Mouse (Mus musculus): Measurements from ENCODE around the gene Gm49721.
A peak's percentile ranks its signal among the peaks of the same experiment; 100 is the strongest.
"Not testable (repeated sequence)": the region's sequence is repeated elsewhere in the genome, so short reads cannot be mapped to it uniquely, and the experiment has no call there.

The Gm49721 gene

DNA sequence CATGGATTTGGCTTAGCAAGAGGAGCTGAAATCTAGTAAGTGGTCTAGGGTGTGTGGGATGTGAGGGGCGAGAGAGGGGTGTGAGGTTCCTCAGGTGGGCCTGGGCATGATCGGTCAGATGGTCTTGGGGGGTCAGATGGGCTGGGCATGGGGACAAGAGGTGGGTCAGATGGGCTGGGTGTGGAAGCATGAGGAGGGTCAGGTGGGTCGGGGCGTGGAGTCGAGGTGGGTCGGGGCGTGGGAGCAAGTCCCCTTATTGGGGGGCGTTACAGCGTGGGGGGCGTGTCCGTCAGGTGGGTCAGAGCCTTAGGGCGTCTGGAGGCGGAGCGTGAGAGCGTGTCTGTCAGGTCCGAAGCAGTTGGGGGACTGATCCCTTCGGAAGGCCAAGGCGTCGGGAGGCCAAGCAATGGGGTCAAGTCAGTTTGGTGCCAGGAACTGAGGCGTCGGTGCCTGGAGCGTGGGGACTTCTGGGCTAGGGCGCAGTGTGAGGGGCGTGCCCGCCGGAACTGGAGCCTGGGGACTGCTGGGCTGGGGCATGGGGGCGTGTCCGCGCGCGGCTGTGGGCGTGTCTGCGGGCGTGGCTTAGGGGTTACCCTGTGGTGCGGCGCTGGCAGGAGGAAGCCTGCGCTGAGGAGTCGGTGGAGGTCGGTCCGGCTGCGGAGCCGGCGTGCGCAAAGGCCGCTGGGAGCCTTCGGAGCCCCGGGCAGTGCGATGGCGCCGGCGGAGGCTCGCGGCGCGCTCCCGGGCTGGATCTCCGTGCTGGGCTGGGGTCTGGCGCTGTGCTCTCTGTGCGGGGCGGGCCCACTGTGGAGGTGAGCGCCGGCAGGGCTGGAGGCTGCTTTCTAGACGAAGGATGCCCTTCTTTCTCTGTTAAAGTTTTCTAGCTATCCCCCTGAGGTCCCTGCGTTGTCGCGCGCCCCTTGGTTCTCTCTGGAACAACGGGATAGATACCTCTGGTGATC, at the start of gene Gm49721:
Gm49721 (plus strand) TSS at position 618 of the 962 bp plus-strand sequence.
- peak; percentile 26 to 38 for DNase-seq (ENCODE audit: low spot score in 2 of 2)

DNA sequence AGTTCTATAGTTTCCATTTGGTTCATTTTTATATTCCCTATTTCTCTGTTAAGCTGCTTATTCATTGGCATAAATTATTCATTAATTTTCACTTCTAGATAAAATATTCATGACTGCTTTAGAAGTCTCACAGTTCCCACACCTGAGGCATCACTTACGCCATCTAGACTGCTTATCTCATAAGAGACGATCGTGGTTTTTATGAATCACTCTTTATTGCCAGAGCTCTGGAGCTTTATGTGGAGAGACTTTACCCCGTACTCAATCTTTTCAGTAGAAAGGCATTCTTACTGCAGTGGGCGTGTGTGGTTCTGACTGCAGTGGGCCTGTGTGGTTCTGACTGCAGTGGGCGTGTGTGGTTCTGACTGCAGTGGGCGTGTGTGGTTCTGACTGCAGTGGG, 47.1 kb upstream of the Gm49721 start:
- DNase-seq (ENCODE audit: low spot score in 2 of 2): not testable (repeated sequence)

DNA sequence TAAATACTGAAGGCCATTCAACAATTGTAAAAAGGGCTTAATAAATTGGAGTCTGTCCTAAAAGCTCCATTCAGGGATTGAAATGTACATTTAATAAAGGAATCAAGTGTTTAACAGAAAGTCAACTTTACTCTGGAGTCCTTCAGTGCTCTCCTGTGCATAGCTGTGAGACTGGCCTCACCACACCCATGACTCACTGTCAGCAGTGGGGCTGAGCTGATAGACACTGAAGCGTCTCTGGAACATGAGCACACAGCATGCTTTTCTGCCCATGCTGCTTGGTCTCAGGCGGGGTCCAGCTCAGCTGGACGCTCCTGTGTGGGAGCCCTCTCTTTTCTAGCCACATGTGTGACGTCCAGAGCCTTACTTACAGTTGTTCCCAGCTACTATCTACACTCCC, 36.1 kb upstream of the Gm49721 start:
- not testable (repeated sequence) for DNase-seq (ENCODE audit: low spot score in 2 of 2)

DNA sequence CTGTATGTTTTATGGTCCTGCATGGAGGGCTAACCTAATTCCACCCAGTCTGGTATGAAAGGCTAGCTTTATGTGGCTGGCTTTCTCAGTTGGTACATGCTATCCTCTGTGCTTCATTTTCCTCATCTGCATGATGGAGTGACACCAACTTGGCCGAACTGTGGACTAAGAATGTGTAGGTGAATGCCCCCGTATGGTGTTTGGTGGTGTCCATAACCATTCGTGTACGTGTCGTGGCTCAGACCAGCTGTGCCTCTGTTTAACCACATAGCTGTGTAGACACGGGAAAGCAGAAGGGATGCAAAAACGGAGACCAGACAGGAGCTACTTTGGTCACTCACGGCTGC, 31.1 kb upstream of the Gm49721 start:
- not testable (repeated sequence) for DNase-seq (ENCODE audit: low spot score in 2 of 2)

DNA sequence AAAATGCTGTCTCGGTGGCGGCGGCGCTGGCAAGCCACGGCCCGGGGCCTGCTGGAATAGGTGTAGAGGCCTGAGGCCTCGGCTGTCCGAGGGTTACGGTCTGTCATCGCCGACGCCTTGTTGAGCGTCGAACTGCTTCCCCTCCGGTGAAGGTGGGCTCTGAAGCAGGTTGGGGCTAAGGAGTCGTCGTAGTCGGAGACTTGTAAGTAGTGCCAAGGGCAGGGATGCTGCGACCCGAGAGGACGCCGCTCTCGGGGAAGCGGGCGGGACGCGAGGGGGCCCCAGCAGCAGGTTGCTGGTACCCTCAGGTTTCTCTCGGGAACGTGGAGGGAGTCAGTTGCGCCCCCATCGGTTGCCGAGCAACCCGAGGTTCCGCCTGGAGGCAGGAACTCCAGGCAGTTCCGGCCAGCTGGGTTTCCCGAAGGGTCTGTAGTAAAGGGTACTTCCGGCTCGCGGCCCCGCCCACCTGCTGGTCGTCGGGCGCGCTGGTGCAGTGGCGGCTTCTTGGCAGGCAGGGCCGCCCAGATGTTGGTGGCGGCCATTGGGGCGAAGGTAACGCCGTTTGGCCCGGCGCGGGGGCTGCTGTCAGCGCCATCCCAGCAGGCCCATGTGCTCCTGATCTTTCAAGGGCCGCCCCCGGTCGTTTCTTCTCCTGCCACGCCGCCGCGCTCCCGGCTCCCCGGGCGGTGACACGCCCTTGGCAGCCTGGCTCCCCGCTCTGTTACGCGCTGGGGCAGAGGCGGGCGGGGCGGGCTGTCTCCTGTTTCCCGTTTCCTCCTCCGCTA, 30.5 kb upstream of the Gm49721 start, which contains the start of gene Rsph3b:
Rsph3b (minus strand) TSS at position 699 of the 785 bp plus-strand sequence.
- peak; percentile 81 to 83 for DNase-seq (ENCODE audit: low spot score in 2 of 2)

DNA sequence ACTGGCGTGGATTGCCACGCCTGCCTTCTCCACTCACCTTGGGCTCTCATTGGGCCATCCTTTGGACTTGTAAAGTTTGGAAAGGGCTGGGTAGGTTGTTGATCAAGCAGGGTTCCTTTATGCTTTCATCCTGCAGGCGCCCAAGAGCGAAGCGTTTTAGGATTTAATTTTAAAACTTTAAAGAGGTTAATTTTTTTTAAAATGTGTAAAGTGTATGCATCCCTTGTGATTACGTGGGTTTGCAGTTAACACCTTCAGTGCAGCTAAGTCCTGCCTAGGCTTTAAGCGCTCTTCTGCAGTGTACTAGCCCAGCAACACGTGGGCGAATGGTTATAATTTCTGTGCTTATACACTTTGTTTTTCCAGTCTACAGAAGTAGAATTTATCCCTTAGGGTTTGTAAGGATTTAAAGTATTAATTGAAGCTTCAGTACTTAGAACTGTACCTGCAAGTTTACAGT, 29.9 kb upstream of the Gm49721 start:
- DNase-seq (ENCODE audit: low spot score in 2 of 2): not testable (repeated sequence)

DNA sequence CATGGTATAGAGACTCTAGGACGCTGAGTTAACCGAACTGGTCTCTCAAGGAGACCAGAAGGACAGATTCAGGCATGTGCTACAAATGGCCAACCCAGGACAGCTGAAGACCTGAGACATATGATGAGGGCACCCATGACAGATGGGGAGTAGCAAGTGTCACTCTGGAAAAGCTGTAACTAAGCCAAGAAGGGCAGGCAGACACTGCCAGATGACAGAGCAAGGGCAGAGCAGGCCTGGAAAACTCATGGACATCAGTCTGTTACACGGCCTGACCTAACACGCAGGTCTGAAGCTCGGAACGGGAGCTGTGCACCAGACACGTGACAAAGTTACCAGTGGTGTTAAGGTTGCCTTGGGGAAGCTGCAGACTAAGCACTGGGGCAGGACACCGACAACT, 19.8 kb upstream of the Gm49721 start:
- DNase-seq (ENCODE audit: low spot score in 2 of 2): not testable (repeated sequence)

DNA sequence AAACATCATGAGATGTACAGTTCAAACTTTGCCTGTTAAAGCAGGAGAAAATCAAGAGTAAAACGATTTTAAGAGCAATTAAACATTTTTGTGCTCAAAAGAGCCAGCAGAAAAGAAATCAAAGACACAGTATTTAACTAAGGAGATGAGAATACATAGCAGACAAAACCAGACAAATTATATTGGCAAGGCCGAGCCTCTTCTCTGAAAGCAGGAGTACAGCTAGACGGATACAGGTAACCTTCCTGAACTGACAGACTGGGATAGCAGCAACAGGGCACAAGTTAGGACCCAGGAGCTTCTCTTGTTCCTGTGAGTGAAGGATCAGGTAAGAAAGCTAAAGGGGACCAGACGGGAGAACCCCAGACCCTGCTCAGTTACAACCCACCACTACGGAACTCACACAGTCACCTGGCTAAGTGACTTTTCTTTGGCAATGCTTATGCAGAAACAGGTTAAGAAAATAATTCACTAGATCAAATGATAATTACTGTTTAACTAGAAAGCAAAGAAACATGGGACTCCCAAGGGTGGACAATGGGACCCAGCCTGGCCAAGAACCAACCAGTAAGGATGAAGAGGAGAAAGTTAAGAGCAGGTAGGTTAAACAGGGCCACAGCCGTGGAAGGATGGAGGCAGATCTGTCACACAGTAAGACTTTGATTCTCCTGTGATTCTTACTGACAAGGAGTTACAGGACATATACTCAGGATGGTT, 19.0 kb upstream of the Gm49721 start:
- not testable (repeated sequence) for DNase-seq (ENCODE audit: low spot score in 2 of 2)

DNA sequence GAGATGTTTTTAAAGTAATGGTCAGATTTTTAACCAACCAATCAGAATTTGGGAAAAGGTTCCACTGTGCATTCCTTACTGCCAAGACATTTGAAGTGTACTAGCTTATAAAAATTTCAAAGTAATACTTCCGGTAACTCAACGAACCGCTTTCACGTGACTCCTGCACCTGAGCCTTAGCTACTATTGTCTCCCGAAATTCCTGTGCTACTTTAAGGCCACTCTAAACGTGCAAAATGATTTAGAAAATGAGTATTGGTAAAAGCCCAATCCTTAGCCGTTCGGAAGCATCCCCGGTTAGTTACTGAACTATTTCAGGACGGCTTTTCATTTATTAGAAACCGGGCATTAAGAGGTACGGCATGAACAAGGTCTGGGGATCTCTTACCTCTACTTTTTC, 18.4 kb upstream of the Gm49721 start:
- not testable (repeated sequence) for DNase-seq (ENCODE audit: low spot score in 2 of 2)

DNA sequence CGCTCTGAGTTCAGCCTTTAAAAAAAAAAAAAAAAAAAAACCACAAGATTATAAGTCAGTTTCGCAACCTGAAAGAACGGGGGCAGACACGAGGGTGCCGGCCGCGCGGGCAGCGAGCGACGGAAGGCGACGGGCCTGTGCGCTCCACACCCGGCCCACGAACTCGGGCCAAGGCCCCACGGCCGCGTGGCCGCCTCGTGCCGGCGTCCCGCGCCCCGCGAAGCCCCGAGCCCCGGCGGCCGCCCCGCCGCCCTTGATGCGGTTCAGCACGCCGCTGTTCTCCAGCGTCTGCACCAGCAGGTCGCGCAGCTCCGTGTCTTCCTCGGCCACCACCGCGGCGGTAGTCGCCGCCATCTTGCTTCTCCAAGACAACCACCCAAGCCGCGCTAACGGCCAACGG, 17.9 kb upstream of the Gm49721 start, which contains the start of gene Tagap1:
Tagap1 (minus strand) TSS at position 381 of the 400 bp plus-strand sequence.
- peak in 1 of 2 experiments; percentile 19 for DNase-seq (ENCODE audit: low spot score in 2 of 2)

DNA sequence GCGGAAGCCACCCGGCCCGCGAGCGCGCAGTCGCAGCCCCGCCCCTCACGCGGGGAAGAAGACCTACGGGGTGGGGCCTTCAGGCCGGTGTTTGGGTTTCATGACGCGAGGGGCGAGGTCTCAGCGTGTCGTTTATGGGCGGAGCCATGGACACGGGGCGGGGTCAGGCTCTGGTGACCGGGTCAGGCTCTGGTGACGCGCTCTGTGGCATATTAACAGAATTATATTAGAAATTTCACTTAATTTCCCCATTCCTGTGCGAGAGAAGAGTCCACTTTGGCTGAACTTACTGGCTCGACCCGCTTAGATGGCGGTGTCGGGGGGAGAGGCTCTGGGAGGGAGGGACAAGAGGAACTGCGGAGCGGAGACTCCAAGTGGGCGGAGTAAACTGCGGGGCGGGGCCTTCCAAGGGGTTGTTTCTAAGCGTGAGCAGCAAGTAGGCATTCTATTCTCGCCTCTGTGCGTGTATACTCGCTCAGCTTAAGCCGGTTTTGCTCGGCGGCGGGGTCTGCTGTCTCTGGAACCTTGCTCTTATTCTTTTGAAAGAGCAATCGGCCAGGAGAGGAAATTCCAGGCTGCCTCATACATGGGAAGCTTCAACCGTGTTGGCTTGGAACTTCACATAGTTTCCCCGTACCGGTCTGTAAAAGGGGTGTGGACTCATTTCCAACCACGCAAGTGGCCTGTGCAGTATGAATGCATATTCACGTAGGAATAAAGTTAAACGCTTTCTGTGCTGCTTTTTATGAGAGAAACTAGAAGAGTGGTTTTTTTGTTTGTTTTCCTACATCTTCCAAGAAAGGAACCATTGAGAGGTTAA, 17.3 kb upstream of the Gm49721 start:
- DNase-seq (ENCODE audit: low spot score in 2 of 2): not testable (repeated sequence)

DNA sequence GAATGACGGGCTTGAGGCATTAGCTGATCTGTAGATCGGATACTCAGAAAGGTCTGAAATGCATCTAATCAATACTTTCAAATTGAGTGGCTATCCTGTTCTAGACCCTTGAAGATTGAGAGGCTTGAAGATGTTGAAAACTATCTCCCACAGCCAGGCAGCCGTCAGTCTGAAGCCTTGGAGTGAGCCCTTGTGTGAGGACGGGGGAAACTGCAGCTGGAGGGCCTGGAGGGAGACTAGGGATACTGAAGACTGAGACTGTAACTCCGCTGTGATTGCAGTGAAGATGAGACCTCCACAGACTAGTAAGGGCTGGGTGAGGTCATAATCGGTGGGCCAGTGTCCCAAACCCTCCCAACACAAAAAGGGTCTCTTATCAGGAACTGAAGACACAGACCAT, 16.4 kb upstream of the Gm49721 start:
- DNase-seq (ENCODE audit: low spot score in 2 of 2): not testable (repeated sequence)

DNA sequence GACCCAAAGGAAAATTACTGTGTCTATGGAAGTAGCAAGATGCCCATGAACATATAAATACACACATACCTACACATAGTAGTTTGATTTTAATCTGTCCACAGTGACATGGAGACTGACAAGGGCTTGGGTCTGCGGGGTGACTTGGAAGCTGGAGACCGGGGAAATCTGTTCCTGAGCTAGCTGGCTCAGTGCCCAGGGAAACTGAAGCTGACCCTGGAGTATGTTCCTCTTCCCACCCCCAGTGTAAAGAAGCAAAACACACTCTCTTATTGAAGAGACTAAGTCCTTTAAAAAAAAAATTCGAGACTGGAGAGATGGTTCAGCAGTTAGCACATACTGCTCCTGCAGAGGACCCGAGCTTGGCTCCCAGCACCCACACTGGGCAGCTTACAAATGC, 15.8 kb upstream of the Gm49721 start:
- DNase-seq (ENCODE audit: low spot score in 2 of 2): not testable (repeated sequence)

DNA sequence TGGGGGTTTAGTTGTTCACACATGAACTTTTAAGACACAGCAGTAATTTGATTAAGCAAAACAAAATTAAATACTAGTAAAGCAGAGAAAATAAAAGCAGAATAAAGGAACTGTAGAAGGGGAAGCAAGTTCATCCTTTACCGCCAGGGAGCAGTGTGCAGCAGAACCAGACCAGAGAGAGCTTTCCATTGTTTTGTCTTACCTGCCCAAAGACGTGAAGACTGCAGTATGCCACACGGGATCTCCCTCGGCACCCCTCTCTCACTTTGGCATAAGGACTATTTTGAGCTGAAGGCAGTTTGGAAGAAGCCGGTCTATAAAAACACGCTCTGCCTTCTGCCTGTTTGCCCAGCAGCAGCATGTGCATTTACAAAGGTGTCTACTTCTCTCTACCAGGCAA, 13.3 kb upstream of the Gm49721 start:
- DNase-seq (ENCODE audit: low spot score in 2 of 2): not testable (repeated sequence)

DNA sequence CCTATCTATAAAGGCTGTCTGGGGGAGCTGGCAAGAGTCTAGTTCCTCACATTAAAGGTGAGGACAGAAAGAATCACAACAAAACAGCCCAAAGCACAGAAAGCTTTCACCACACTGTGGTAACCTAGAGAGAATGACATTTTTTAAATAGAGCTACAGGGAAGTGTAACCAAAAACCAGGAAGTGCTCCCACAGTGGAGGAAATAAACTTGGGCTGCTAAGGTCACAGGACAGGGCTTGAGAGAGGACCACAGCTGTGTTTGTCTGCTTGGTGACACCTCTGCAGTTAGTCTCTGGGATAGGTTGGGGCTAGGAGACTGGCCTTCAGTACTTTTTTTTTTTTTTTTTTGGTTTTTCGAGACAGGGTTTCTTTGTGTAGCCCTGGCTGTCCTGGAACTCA, 11.0 kb upstream of the Gm49721 start:
- not testable (repeated sequence) for DNase-seq (ENCODE audit: low spot score in 2 of 2)

DNA sequence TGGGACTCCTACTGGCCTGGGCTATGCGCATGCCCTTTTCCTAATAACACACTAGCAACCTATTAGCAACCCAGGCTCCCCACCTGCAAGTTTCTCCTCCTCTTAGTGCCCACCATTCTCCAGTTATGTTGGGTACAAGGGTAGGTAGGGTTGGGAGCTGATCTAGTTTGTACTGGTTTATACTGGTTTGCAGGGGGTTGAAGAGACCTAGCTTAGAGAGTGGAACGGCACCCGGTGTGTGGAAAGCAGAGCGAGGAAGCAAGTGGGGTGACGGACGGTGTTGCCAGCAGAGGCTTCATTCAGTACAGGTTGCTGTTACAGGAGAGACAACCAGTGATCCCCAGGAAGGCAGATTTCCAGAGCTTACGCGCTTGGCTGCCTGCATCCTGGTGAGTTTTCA, 8.4 kb upstream of the Gm49721 start, which contains the start of gene Rnaset2b:
Rnaset2b (plus strand) TSS at position 301 of the 400 bp plus-strand sequence.
- DNase-seq (ENCODE audit: low spot score in 2 of 2): not testable (repeated sequence)

DNA sequence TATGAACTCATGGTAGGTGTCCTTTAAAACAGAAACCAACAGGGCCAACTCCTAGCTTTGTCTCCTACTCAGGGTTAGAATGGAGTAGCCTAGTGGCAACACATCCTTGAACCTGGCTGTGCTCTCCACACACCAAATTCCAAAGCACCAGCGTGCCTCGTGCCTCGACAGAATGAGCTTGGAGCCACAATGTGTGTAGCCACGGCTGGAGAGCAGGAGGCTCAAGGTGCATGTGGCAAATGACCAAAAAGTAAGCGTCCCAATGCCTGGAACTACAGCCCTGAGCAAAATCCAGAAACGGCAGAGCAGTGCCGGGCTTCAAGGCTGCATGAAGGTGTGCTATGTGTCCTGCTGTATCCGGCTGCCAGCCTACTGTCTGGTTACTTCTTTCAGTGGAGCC, 7.5 kb upstream of the Gm49721 start:
- DNase-seq (ENCODE audit: low spot score in 2 of 2): not testable (repeated sequence)

DNA sequence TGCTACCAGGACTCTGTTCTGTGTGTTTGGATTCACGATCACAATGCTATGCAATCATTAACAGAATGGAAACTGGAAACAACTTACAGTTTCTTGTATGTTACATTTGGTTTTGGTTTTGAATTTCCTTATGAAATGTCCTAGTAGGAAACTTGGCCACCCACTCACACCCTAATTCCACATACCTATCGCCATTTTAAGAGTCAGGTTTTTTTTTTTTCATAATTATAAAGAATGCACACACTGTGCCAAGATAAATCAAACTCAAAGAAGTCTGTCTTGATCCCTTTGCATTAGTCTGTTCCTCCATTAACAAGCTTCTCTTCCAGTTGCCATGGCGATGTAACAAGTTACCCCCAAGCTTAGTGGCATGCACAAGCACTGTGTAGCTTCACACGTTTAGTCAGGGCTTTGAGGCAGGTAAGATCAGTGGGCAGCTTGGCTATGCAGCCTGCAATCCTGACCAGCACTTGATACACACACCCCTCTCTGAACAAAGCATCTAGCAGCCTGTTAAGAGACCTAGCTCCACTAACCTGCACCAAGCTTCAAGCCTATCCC, 5.8 kb upstream of the Gm49721 start:
- not testable (repeated sequence) for DNase-seq (ENCODE audit: low spot score in 2 of 2)

DNA sequence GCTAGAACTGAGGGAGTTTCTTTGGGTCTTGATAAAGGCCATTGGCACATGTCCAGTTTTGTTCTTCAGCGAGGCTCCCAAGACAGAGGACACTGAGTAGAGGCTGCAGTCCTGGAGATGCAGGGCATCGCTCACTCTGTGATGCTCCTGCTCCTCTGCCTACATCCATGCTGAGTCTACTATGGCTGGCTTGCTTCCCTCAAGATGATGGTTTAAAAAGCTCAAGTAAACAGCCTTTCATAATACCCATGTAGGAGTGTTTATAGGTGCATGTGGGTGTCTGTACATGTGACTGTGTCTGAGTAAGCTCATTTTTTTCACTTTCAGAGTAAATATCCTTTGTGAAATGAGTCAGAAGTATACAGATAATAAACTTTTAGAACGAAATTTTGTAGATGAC, 3.7 kb upstream of the Gm49721 start:
- DNase-seq (ENCODE audit: low spot score in 2 of 2): not testable (repeated sequence)

DNA sequence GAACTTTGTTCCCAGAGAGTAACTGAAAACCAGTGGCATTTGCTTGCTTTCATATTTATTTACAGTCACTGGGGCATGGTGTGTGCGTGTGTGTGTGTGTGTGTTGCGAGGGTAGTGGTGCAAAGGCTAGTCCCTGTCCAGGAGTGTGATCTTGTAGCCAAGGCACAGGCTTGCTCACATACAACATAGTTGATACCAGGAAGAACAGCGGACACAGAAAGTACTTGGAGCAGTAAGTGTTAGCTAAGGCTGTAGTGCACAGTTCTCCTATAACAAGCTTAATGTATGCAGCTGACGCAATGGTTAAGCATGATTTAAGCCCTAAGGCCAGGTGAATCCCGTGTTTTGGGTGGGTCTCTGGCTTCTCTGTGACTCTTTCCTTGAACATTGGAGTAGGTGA, 676 bp downstream of the Gm49721 start:
- not testable (repeated sequence) for DNase-seq (ENCODE audit: low spot score in 2 of 2)
